Mouse (Mus musculus): ENCODE results near the gene Fndc11. TPM values are rescaled to one million over a fixed set of nuclear protein-coding genes. Genes with fewer than 3 reads are reported as not detected.

The Fndc11 gene
- polyA plus RNA-seq, 1 experiment from 2014 or later = not detected

Other genes with a start within 250 kb of the Fndc11 start
- gene Col20a1, start 233.5 kb upstream of the Fndc11 start, polyA plus RNA-seq (2015; fragmentation: Nextera tagmentation; extraction: Ambion mirVana) = 0.13 and 0.15 TPM in 2 replicates
- gene Chrna4, start 176.5 kb upstream of the Fndc11 start, polyA plus RNA-seq (2015; fragmentation: Nextera tagmentation; extraction: Ambion mirVana) = 6.9 and 9.9 TPM in 2 replicates
- 45.5 and 54.9 TPM in 2 replicates for gene Kcnq2, start 84.7 kb upstream of the Fndc11 start, polyA plus RNA-seq (2015; fragmentation: Nextera tagmentation; extraction: Ambion mirVana)
- 5.7 and 6.0 TPM in 2 replicates for gene Eef1a2, start 63.0 kb upstream of the Fndc11 start, polyA plus RNA-seq (2015; fragmentation: Nextera tagmentation; extraction: Ambion mirVana)
- gene Ppdpf, start 32.8 kb upstream of the Fndc11 start, polyA plus RNA-seq (2015; fragmentation: Nextera tagmentation; extraction: Ambion mirVana) = 433 and 453 TPM in 2 replicates
- not detected in 2 replicates for gene Ptk6, start 17.2 kb upstream of the Fndc11 start, polyA plus RNA-seq (2015; fragmentation: Nextera tagmentation; extraction: Ambion mirVana)
- gene Srms, start 6.8 kb upstream of the Fndc11 start, polyA plus RNA-seq (2015; fragmentation: Nextera tagmentation; extraction: Ambion mirVana) = 0.08 and 0.09 TPM in 2 replicates
- gene Helz2, start 22.0 kb downstream of the Fndc11 start, polyA plus RNA-seq (2015; fragmentation: Nextera tagmentation; extraction: Ambion mirVana) = 0.42 and 0.51 TPM in 2 replicates
- 22.0 and 22.7 TPM in 2 replicates for gene Gmeb2, start 68.0 kb downstream of the Fndc11 start, polyA plus RNA-seq (2015; fragmentation: Nextera tagmentation; extraction: Ambion mirVana)
- gene Stmn3, start 94.5 kb downstream of the Fndc11 start, polyA plus RNA-seq (2015; fragmentation: Nextera tagmentation; extraction: Ambion mirVana) = 899 and 1,155 TPM in 2 replicates
- 35.3 and 42.5 TPM in 2 replicates for gene Rtel1, start 99.7 kb downstream of the Fndc11 start, polyA plus RNA-seq (2015; fragmentation: Nextera tagmentation; extraction: Ambion mirVana)
- 81.6 and 91.5 TPM in 2 replicates for gene Zgpat, start 144.9 kb downstream of the Fndc11 start, polyA plus RNA-seq (2015; fragmentation: Nextera tagmentation; extraction: Ambion mirVana)
- gene Arfrp1, start 145.4 kb downstream of the Fndc11 start, polyA plus RNA-seq (2015; fragmentation: Nextera tagmentation; extraction: Ambion mirVana) = 93.7 and 107 TPM in 2 replicates
- gene Lime1, start 160.1 kb downstream of the Fndc11 start, polyA plus RNA-seq (2015; fragmentation: Nextera tagmentation; extraction: Ambion mirVana) = 52.1 and 61.1 TPM in 2 replicates
- 9.5 and 11.9 TPM in 2 replicates for gene Zbtb46, start 239.4 kb downstream of the Fndc11 start, polyA plus RNA-seq (2015; fragmentation: Nextera tagmentation; extraction: Ambion mirVana)